Mouse (Mus musculus) cerebellum, adult 11-12 months (tissue): ENCODE results near the gene Usp35.

ENCODE experiments used
- DNase-seq: peaks from one replicate; pipeline ENCODE4 v3.0.0; 2022

Usp35 gene

DNA sequence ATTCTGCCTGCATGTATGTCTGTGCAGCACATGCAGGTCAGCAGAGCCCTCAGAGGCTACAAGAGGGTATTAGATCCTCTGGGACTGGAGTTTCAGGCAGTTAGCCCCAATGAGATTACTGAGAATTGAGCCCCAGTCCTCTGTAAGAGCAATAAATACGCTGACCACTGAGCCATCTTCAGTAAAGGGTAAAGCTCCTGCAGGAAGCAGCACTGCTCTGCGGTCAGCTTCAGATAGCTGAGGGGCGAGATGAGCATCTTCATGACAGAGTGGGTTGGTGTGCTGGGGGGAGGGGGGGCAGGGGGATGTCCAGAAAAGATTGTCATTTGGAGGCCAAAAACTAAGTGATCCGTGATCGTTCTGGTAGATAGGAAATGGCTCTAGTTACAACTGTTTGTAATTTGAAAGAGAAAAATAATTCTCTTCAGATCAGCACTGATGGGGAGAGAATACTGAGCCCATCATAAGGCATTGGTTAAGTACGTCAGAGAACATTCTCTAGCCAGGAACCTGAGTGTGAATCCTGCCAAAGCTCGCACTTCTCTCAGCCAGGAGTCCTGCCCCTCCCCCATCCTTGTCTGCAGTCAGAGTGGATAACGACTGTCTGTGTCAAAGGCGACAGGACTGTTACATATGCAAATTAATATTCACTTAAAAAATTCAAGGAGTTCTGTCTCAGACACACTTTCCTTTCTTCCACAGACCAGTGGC is 14.4 kb upstream of the Usp35 start:
- no peak for DNase-seq

DNA sequence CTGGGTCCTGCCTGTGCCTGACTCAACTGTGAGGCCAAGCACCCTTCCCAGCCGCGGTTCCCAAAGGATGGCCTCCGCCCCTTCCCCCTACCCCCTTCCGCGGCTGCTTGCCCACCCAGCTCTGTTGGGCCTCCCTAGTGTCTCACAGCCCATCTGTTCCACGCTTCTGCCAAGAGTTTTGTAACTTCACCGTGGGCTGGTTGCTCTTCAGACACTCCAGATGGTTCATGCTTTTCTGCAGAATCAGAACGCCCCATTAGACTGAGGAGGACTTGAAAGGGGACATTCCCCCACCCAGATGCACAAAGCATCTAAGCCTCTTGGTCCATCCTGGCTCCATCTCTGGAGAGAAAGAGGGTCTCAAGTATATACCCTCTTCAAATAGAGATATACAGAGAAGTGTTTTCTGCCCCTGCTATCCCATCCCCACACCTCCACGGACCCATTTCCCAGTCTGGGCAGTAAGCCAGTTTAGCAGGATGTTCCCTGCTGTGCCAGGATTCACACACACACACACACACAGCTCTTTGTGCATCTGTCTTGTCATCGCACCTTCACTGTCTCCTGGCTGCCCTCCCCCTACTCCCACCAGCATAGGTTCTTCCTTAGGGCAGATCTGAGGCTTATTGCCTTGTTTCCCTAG is 13.5 kb upstream of the Usp35 start:
- peak; percentile 66 for DNase-seq

- DNase-seq: peak; percentile 6
These were observed 12.8 kb upstream of the Usp35 start for GRCm38 (mm10) chr7:97344655-97345054.

DNA sequence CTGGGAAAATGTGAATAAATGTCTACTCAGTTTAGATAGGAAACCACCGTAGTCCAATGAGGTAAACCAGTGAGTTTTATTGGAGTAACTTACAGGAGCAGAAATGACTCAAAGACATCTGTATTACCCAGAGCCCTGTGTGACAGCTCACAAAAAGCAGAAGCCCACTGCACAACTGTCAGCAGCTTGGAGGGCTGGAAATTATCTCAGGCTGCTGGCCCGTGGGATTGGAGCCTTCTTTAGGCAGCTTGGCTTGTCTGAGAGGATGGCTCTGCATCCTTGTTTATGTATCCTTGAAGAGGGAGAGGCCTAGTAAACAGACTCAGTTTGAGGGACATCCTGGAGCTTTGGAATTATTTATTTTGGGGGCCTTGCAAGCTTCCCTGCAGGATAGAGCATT is 11.1 kb upstream of the Usp35 start:
- DNase-seq: peak; percentile 2

DNA sequence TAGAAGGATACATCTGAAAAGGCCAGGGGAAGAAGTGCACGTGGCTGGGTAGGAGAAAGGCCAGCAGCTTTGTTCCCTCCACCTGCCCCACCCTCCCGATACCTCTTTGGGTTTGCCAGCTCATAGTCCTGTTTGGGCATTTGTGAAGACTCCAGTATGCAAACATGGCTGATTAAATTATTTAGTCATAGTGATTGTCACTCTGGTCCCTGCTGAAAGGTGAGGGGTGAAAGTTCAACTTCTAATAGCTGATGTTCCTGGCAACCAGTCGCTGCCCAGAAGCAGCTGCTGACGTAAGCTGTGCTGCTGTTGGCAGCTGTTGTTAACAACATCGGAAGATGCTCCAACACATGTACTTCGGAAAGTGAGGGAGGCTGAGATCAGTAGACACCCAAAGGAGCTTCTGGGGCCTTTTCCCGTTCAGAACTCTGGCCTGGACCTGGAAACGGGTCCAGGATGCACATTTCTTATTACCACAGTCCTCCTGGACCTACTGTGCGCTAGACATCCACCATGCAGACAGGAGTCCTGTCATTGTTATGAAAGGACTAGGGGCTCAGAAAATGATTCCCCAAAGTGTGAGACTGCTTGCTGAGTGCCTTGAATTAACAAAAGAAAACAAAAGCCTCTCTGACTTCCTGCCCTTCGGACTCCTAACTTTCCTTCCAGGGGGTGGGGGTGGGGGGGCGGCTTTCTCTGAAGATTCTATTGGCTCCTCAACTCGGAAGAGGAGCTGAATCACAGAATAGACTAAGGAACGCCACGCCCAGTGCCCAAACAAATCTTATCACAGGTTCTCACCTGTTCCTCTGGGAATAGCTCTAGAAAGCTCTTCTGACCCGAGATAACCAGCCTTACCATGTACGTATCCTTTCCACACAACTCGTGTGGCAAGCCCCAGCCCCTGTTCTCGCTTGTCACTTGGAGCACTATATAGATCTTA is 9.4 kb upstream of the Usp35 start:
- DNase-seq: no peak

GRCm38 (mm10) chr7:97339623-97340022 is 7.8 kb upstream of the Usp35 start:
- no peak for DNase-seq

- no peak for DNase-seq
These were observed 6.8 kb upstream of the Usp35 start for GRCm38 (mm10) chr7:97338593-97338992.

- DNase-seq: no peak
These were observed 4.9 kb upstream of the Usp35 start for GRCm38 (mm10) chr7:97336678-97337077.

DNA sequence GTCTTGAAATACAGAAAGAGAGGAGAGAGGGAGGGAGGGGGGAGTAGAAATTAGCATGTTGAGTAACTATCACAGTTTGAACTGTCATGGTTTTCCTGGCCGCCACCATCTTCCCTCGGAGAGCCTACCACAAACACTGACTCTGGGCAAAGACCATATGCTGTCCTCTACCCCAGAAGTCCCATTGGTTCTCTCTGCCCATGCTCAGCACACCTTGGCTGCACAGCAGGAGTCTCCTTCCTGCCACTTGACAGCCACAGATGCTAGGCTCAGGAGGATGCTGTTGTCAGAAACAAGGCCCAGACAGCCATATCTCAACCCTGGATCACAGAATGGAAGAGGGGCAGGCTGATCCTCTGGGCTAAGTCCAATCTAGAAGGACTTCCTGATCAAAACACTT is 2.6 kb upstream of the Usp35 start:
- peak; percentile 75 for DNase-seq

- peak; percentile 70 for DNase-seq
These were observed 1.5 kb upstream of the Usp35 start for GRCm38 (mm10) chr7:97333113-97333898.

- no peak for DNase-seq
These were observed 834 bp upstream of the Usp35 start for GRCm38 (mm10) chr7:97332667-97333041.

GRCm38 (mm10) chr7:97330931-97331645 is 732 bp downstream of the Usp35 start:
- peak; percentile 74 for DNase-seq

- peak; percentile 73 for DNase-seq
These were observed 2.1 kb downstream of the Usp35 start for GRCm38 (mm10) chr7:97329676-97330075.

DNA sequence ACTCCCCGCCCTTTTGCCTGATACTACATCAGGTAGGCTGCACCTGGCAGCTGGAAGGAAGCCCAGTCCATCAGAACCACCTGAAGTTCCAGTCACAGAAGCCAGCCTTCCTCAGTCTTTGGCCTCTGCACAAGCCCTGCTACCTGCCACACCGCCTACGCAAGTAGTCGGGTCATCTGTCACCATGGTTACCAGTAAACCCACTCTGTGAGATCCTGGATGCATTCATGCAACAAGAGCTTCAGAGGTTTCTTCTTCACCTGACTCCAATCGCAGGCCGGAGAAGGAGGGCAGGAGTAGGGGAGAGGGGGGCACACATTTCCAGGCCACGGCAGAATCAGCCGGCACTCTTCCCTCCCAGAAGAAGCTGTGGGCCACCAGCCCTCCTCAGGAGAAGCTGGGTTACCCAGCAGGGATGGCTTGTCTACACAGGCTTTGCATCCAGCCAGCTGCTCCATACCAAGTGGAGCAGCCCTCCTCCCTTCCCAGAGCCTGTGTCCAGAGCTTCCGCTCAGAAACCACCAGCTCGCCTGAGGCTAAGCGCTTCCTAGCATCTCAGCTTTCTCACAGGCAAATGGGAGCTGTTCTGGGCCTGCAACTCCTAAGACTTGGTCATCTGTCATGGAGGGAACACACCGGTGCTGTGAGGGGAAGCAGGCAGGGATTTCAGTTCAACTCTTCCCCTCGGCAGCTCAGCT is 2.8 kb downstream of the Usp35 start:
- peak; percentile 83 for DNase-seq

DNA sequence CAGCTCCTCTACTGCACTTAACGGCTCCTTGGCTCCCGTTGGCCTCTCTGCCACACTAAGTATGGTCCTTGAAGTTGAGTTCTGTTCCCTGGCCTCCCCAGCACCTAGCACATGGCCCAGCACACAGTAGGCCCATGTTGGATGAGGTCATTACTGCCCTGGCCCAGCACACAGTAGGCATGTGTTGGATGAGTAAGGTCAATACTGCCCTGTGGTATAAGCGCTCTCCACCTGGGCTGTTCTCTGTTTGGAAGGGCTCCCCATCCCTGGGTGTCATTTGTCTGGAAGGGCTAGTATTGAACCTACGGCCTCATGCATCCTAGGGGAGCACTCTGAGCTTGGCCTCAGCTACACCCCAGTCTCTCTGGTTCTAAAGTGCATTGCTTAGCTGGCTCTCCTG is 4.4 kb downstream of the Usp35 start:
- no peak for DNase-seq

DNA sequence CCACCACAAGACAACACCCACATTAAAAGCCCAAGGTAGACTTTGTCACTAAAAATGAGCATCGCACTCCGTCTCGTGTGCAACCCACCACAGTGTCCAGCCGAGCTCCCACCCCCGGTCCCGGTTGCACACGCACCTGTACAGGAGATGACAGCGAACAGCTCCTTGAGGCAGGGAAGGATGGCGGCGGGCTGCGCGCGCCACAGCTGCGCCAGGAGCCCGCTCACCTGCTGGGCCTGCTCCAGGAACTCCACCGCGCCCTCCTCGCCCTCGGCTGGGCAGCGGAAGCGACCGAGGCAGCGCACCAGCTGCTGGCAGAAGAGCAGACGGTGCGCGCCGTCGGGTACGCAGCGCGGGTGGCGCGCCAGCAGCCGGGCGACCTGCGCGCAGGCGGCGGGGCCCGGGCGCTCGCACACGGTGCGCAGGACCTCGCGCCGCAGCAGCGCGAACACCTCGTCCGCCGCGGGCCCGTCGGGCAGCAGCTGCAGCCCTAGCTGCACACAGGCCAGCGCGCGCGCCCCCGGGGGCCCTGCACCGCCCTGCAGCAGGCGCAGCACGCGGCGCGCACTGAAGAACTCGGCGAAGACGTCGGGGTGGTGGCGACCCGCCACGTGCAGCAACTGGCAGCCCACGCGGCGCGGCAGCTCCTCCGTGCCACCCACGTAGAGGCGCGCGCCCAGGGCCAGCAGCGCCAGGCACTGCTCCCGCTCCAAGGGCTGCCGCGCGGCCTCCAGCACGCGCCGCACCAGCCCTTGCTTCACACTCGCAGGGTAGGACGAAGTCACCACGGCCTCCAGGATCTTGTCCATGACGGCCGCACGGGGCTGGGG is 6.4 kb downstream of the Usp35 start:
- no peak for DNase-seq

DNA sequence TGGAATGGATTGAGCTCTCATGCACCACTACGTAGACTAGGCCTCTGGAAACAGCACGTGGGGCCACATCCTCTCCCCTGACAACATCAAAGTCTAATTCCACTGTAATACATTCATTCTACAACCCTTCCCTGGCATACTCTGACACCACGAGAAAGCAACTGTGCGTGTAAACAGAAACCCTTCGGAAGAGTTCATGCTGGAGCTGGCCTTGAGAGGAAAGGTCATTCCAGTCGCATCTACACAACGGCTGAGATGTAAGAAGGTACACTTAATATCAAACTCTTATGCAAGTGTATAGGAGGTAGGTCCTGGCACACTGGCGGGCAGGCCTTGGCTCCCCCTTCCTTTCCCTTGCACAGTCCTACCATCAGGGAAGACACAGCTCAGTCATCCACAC is 7.5 kb downstream of the Usp35 start:
- no peak for DNase-seq

GRCm38 (mm10) chr7:97317706-97318105 is 14.1 kb downstream of the Usp35 start:
- DNase-seq: no peak

- DNase-seq: no peak
These were observed 16.2 kb downstream of the Usp35 start for GRCm38 (mm10) chr7:97315656-97316055.

DNA sequence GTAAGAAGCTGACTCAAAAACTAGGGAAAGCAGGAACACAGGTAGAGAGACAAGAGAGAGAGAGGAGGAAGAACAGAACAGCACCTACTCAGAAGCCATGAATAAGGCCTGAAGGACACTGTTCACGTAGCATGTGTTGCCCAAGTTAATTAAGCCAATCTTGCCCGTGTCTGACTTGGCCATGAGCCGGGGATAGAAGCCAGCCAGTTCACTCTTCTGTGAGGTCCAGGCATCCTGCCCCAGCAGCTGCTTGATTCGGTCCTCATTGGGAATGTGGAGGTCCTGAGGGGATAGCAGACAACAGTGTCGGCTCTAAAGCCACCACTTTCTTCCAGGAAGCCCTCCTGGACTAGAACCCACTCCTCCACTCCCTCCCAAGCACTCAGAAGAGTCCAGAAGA is 17.2 kb downstream of the Usp35 start:
- no peak for DNase-seq
